Mouse (Mus musculus) liver, adult 2 months (tissue): ENCODE data around the gene Inpp5d.

Experiments
- CTCF ChIP-seq: fragments of 200-500 bp; IDR thresholded peaks from 2 replicates; pipeline ENCODE4 v1.5.1; 2011; ENCODE audit warnings: low read depth, low read length, control low read depth
- POLR2A ChIP-seq: fragments of 200-500 bp; IDR thresholded peaks from 2 replicates; pipeline ENCODE4 v1.6.1; 2011; ENCODE audit warnings: low read length, control low read depth; ENCODE audit not compliant: insufficient read depth; ENCODE audit errors: extremely low read depth

DNA sequence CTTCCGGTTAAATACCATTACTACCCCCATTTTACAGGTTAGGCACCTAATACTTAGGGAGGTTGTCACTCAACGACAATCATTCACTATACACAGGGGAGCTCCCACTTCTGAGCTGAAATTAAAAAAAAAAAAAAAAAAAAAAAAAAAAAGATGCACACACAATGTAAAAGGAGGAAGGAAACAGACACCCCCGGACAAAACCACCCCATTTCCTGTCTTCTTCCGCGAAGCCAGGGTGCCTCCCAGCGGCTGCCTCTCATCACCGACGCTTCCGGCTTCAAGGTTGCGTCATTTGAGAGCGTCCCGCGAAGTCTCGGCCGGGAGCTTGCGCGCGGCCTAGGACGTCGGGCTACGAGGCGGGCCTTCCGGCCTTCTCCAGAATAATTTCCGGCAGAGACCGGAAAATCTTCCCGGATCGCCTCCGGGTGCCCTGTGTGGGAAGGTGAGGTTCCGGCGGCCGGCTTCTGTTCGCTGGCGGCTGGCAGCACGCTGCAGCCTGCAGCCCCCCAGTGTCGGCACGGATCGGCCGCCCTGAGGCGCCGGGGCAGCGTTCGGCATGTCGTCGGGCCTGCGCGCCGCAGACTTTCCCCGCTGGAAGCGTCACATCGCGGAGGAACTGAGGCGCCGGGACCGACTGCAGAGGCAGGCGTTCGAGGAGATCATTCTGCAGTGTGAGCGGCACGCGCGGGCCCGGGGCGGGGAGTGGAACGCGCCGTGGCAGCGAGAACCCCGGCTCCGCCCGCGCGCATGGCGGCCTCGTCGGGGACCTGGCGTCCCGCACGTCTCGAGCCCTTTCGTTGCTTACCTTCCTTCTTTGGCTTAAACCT, 135.7 kb downstream of the Inpp5d start, which contains the start of gene Atg16l1:
- TF ChIP-seq CTCF = peak; percentile 55
- TF ChIP-seq POLR2A = peak; percentile 69; the same call in 1 of the 2 replicates
